Mouse (Mus musculus) kidney, postnatal 10 days (tissue): Measurements from ENCODE around the gene 4930523C07Rik.

ENCODE experiments used
- DNase-seq: peaks from one replicate; pipeline ENCODE4 v3.0.0; 2021; ENCODE audit warnings: mixed read lengths

The 4930523C07Rik gene

GRCm38 (mm10) chr1:160105426-160105825 is 61.2 kb downstream of the 4930523C07Rik start:
- DNase-seq = no peak

- no peak for DNase-seq
These were observed 64.4 kb downstream of the 4930523C07Rik start for GRCm38 (mm10) chr1:160108604-160109003.

- no peak for DNase-seq
These were observed 79.8 kb downstream of the 4930523C07Rik start for GRCm38 (mm10) chr1:160123957-160124356.
